Mouse (Mus musculus) colon, adult 2 months (tissue): ENCODE measurements around the gene Zmynd12. TPM values are rescaled to one million over a fixed set of nuclear protein-coding genes. Genes with fewer than 3 reads are reported as not detected.

Source experiments
- polyA plus RNA-seq: library from polyadenylated mRNA; depleted of rRNA; stranded (reverse); fragments of >200 nt; gene quantifications from 2 replicates; pipeline ENCODE4 v1.2.3, GENCODE M21; 2012; rRNA removed

Gene Zmynd12
- polyA plus RNA-seq = 0.84 and 2.2 TPM in 2 replicates

GRCm38 (mm10) chr4:119422294-119422964, at the start of gene Zmynd12, which contains the start of gene Ppcs:
Zmynd12 (plus strand) TSS chr4:119422814.
Ppcs (minus strand) TSS chr4:119422420.

DNA sequence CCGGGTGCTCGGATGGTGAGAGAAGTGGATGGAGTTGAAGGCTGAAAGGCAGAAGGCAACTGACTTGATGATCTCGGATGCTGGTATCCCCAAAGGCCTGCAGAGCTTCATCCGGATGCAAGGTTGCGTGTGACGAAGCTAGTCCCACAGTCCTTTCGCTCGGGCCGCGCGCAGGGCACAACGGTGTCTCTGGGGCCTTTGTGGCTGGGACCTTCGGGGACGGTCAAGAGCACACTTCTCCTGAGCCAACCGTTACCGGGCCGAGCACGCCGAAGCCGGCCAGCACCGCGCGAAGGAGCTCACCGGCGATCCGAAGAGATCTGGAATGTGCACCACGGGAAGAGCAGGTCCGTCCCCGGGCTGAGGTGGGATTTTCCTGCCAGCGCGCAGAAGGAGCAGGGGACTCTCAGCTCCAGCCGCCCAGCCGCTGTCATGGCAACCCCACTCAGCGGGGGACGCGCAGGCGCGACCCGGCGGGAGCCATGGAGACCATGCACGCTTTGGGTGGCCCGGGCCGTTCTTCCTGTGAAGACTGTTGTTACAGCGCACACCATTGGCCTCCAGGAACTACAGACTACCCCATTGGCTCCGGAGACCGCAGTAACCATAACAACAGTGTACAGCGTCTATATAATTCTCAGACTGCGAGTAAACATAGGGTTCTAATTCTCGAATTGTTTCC, 7.4 kb upstream of the Zmynd12 start, which contains the start of gene Ccdc30:
Gene Ccdc30, minus strand, starts transcription at position 450 of the 682 bp plus-strand sequence.

GRCm38 (mm10) chr4:119492291-119492932, 69.8 kb downstream of the Zmynd12 start, which contains the start of gene Rimkla:
Rimkla (minus strand) TSS chr4:119492628.

Other genes with a start within 250 kb of the Zmynd12 start
- gene Zfp691, start 248.6 kb upstream of the Zmynd12 start, polyA plus RNA-seq = 11.5 and 12.1 TPM in 2 replicates
- gene Ermap, start 232.8 kb upstream of the Zmynd12 start, polyA plus RNA-seq = 0.06 and 0.27 TPM in 2 replicates
- 33.4 and 37.7 TPM in 2 replicates for gene Svbp, start 227.5 kb upstream of the Zmynd12 start, polyA plus RNA-seq
- gene Tmem269, start 204.6 kb upstream of the Zmynd12 start, polyA plus RNA-seq = not detected in 2 replicates
- 4.8 and 6.9 TPM in 2 replicates for gene AU022252, start 190.1 kb upstream of the Zmynd12 start, polyA plus RNA-seq
- gene P3h1, start 189.9 kb upstream of the Zmynd12 start, polyA plus RNA-seq = 11.4 and 14.1 TPM in 2 replicates
- gene Cldn19, start 167.4 kb upstream of the Zmynd12 start, polyA plus RNA-seq = 0.02 and 0.13 TPM in 2 replicates
- gene Ybx1, start 128.2 kb upstream of the Zmynd12 start, polyA plus RNA-seq = 157 and 196 TPM in 2 replicates
- gene Ppih, start 102.3 kb upstream of the Zmynd12 start, polyA plus RNA-seq = 2.9 and 5.5 TPM in 2 replicates
- gene Ccdc30, start 7.3 kb upstream of the Zmynd12 start, polyA plus RNA-seq = 0.19 and 0.21 TPM in 2 replicates
- 24.4 and 28.1 TPM in 2 replicates for gene Ppcs, start 394 bp upstream of the Zmynd12 start, polyA plus RNA-seq
- gene Rimkla, start 69.8 kb downstream of the Zmynd12 start, polyA plus RNA-seq = 0.82 and 0.93 TPM in 2 replicates
- 9.2 and 12.6 TPM in 2 replicates for gene Foxj3, start 114.2 kb downstream of the Zmynd12 start, polyA plus RNA-seq
- 7.7 and 8.9 TPM in 2 replicates for gene Frg2f1, start 116.7 kb downstream of the Zmynd12 start, polyA plus RNA-seq
- 4,090 and 6,344 TPM in 2 replicates for gene Guca2a, start 214.9 kb downstream of the Zmynd12 start, polyA plus RNA-seq
- gene Guca2b, start 236.1 kb downstream of the Zmynd12 start, polyA plus RNA-seq = 43.3 and 57.6 TPM in 2 replicates